17 mouse cellular contexts compared by ENCODE assay signal in the genomic region with DNA sequence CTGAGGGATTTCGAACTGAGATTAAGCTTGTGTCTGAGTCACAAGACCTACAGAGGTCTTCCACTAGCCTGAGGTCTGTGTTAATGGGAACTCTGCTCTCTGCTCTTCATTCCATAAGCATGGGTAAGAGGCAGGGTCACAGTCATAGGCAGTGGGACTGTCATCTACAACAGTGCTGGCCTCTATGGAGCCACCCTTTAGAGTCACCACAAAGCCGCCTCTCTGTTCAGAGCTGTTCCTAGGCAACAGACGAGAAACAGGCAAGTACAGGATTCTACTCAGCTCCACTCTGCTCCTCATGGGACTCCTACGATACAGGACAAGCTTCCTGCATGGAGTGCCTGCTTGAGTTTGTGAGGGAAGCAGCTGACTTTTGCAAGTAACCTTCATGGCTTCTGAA.
DNase-seq lines count a peak whose midpoint lies in the region; ATAC-seq and TF ChIP-seq lines count a peak whose summit lies in the region.
"Had no signal": no experiment of that assay in that cellular context is flagged by ENCODE, and none has a peak within 500 bp of the region (broad histone marks: within the 10 kb centered on the region; RNA-seq: fewer than 3 reads in every experiment).

No protein-coding gene starts in this region.

- no peaks in the 10 kb centered on the region for H3K79me2 ChIP-seq in heart, adult 2 months (replicated peaks; ENCODE audit: control insufficient read depth, insufficient read depth, low read length)

- H3K4me1 ChIP-seq in heart, embryonic 12.5 days (replicated peaks): peaks cover 17% of the 10 kb centered on the region
- H3K4me1 ChIP-seq in heart, adult 2 months (ENCODE audit: control insufficient read depth, insufficient read depth, low read length): peaks cover 3% of the 10 kb centered on the region; the same call in 1 of the 2 replicates
- peaks cover 11% of the 10 kb centered on the region for H3K4me1 ChIP-seq in hindbrain, embryonic 12.5 days
- H3K4me1 ChIP-seq in midbrain, embryonic 15.5 days: peaks cover 8% of the 10 kb centered on the region
- H3K4me1 ChIP-seq: intestine, embryonic 15.5 days had no signal

- 50% methylated on average over 4 of the region's 4 CpGs for WGBS in heart, embryonic 12.5 days
- 51% methylated on average over 4 of the region's 4 CpGs for WGBS in heart, adult 2 months
- 55% methylated on average over 4 of the region's 4 CpGs for WGBS in hindbrain, embryonic 12.5 days
- WGBS in midbrain, embryonic 15.5 days: 41% methylated on average over 4 of the region's 4 CpGs

- H3K27ac ChIP-seq in heart, embryonic 12.5 days (ENCODE audit: poor library complexity, severe bottlenecking): no peak overlapping the region
- no peak overlapping the region; the same call in 1 of the 2 replicates for H3K27ac ChIP-seq in heart, adult 2 months
- H3K27ac ChIP-seq in hindbrain, embryonic 12.5 days: 0 out of 2 replicates have a peak overlapping the region, but pooled peaks have one; percentile 8
- no peak overlapping the region for H3K27ac ChIP-seq in midbrain, embryonic 15.5 days
- H3K27ac ChIP-seq: intestine, embryonic 15.5 days; kidney, postnatal 0 days had no signal

- 0 out of 2 replicates have a peak, but pooled peaks have one; percentile 48 for ATAC-seq in heart, embryonic 12.5 days (ENCODE audit: insufficient number of reproducible peaks, low FRiP score)
- no peak for ATAC-seq in hindbrain, embryonic 12.5 days (ENCODE audit: low FRiP score)
- ATAC-seq in midbrain, embryonic 15.5 days (replicated peaks): peak; percentile 66
- ATAC-seq: activated CD4-positive, CD25-positive, alpha-beta regulatory T cell, adult 4 months; intestine, embryonic 15.5 days had no signal

- no peaks in the 10 kb centered on the region for H3K9me3 ChIP-seq in heart, embryonic 12.5 days (replicated peaks)
- H3K9me3 ChIP-seq in hindbrain, embryonic 12.5 days (replicated peaks): no peaks in the 10 kb centered on the region
- H3K9me3 ChIP-seq in midbrain, embryonic 15.5 days: no peaks in the 10 kb centered on the region
- H3K9me3 ChIP-seq: intestine, embryonic 15.5 days had no signal

- intact Hi-C loops in heart, adult 2 months (cut with DNase I): no loop called here

- no peak for TF ChIP-seq EP300 in heart, adult 2 months (IDR thresholded peaks at IDR 0.05; ENCODE audit: insufficient read depth, low read depth, low read length)

- TF ChIP-seq POLR2A in heart, adult 2 months (IDR thresholded peaks at IDR 0.05; ENCODE audit: insufficient read depth, low read depth, low read length): no peak

- DNase-seq in embryo, embryonic 11 days: peak; percentile 13
- DNase-seq in embryo, embryonic 9.5 days (ENCODE audit: extremely low spot score): no peak
- no peak for DNase-seq in heart, adult 2 months
- no peak for DNase-seq in adrenal gland, postnatal 4 days (ENCODE audit: low spot score in 2 of 2)
- no peak for DNase-seq in frontal cortex, postnatal 14 days (ENCODE audit: low spot score in 2 of 2)
- DNase-seq: cerebellum, adult 11-12 months; heart, postnatal 10 days; layer of hippocampus, adult 9-11 months; lung, postnatal 36 days; right cerebral cortex, postnatal 14 days had no signal

- H3K9ac ChIP-seq in heart, embryonic 12.5 days: no peak overlapping the region
- H3K9ac ChIP-seq in heart, adult 2 months (ENCODE audit: low read depth, low read length): no peak overlapping the region
- no peak overlapping the region for H3K9ac ChIP-seq in hindbrain, embryonic 12.5 days
- H3K9ac ChIP-seq in midbrain, embryonic 15.5 days: no peak overlapping the region
- H3K9ac ChIP-seq: intestine, embryonic 15.5 days had no signal

- no peaks in the 10 kb centered on the region for H3K27me3 ChIP-seq in heart, embryonic 12.5 days (replicated peaks)
- no peaks in the 10 kb centered on the region for H3K27me3 ChIP-seq in heart, adult 2 months (ENCODE audit: control insufficient read depth, insufficient read depth, low read length)
- H3K27me3 ChIP-seq in hindbrain, embryonic 12.5 days: no peaks in the 10 kb centered on the region
- H3K27me3 ChIP-seq in midbrain, embryonic 15.5 days (replicated peaks): no peaks in the 10 kb centered on the region
- H3K27me3 ChIP-seq: CH12.LX; intestine, embryonic 15.5 days had no signal

- TF ChIP-seq CTCF in heart, adult 2 months (IDR thresholded peaks at IDR 0.05): no peak

- no peak overlapping the region for H3K4me3 ChIP-seq in heart, embryonic 12.5 days
- no peak overlapping the region for H3K4me3 ChIP-seq in heart, adult 2 months
- no peak overlapping the region for H3K4me3 ChIP-seq in hindbrain, embryonic 12.5 days
- H3K4me3 ChIP-seq in midbrain, embryonic 15.5 days: no peak overlapping the region
- H3K4me3 ChIP-seq: intestine, embryonic 15.5 days had no signal

- H3K4me2 ChIP-seq in heart, embryonic 12.5 days: no peak overlapping the region
- no peak overlapping the region for H3K4me2 ChIP-seq in hindbrain, embryonic 12.5 days (replicated peaks)
- no peak overlapping the region for H3K4me2 ChIP-seq in midbrain, embryonic 15.5 days
- H3K4me2 ChIP-seq: intestine, embryonic 15.5 days had no signal

- H3K36me3 ChIP-seq in heart, embryonic 12.5 days: no peaks in the 10 kb centered on the region
- no peaks in the 10 kb centered on the region for H3K36me3 ChIP-seq in heart, adult 2 months (ENCODE audit: control insufficient read depth, insufficient read depth, low read length)
- H3K36me3 ChIP-seq in hindbrain, embryonic 12.5 days: no peaks in the 10 kb centered on the region
- no peaks in the 10 kb centered on the region for H3K36me3 ChIP-seq in midbrain, embryonic 15.5 days (replicated peaks)
- H3K36me3 ChIP-seq: intestine, embryonic 15.5 days had no signal
